Mouse (Mus musculus) lung, postnatal 4 days (tissue): Measurements from ENCODE around the gene Adi1.
A peak's percentile ranks its signal among the peaks of the same experiment; 100 is the strongest.

Experiments used
- DNase-seq, 2 experiments: peaks; one replicate each; pipeline ENCODE4 v3.0.0; 2021

The Adi1 gene

GRCm38 (mm10) chr12:28675121-28675924, at the start of gene Adi1:
Adi1 (plus strand) TSS chr12:28675231.
- DNase-seq = peak; percentile 86 to 92

DNA sequence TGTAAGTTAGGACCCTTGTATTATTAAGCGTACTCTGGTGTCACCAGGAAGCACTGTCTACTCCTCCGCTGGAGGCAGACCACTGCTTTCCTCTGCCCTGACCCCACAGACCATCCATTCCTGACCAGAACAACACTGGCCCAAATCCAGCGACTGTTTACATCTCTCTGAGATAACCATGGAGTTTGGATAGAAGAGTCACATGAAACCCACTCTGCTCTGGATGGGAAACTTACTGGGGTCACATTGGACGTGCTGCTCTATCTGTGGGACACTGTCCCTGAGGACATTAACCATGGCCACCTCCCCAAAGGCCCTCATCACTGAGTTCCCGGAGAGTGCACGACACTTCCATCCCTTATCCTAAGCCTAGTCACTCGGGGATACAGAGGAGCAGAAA, 49.6 kb upstream of the Adi1 start:
- DNase-seq = no peak

DNA sequence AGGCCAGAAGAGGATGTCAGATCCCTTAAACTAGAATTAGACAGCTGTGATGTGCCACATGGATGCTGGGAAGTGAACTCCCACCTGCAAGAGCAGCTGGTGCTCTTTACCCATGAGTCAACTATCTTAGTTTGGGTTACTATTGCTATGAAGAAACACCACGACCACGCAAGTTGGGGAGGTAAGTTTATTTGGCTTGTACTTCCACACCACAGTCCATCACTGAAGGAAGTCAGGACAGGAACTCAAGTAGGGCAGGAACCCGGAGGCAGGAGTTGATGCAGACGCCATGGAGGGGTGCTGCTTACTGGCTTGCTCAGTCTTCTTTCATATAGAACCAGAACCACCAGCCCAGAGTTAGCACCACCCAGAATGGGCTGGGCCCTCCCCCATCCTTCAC, 47.9 kb upstream of the Adi1 start:
- no peak for DNase-seq

GRCm38 (mm10) chr12:28628436-28628835, 46.6 kb upstream of the Adi1 start:
- DNase-seq = no peak

DNA sequence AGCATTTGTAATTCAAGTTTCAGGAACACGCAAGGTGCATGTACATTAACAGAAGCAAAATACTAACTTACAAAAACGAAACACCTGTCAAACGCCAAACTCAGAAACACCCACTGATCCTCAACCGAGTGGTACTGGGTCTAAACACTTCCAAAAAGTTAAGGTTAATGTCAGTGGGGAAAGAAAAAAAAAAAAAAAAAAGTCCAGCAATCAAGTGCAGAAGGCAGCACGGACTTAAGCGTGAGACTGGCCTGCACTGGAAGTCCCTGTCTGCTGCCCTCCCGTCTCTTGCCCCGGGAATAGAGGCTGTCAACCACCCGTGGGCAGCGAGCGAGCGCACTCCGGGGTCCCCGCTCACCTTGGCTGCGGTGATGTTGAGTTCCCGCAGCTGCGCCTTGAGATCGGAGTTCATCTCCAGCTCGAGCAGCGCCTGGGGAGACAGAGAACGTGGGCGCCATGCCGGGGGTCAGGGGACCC, 39.9 kb upstream of the Adi1 start:
- no peak for DNase-seq

DNA sequence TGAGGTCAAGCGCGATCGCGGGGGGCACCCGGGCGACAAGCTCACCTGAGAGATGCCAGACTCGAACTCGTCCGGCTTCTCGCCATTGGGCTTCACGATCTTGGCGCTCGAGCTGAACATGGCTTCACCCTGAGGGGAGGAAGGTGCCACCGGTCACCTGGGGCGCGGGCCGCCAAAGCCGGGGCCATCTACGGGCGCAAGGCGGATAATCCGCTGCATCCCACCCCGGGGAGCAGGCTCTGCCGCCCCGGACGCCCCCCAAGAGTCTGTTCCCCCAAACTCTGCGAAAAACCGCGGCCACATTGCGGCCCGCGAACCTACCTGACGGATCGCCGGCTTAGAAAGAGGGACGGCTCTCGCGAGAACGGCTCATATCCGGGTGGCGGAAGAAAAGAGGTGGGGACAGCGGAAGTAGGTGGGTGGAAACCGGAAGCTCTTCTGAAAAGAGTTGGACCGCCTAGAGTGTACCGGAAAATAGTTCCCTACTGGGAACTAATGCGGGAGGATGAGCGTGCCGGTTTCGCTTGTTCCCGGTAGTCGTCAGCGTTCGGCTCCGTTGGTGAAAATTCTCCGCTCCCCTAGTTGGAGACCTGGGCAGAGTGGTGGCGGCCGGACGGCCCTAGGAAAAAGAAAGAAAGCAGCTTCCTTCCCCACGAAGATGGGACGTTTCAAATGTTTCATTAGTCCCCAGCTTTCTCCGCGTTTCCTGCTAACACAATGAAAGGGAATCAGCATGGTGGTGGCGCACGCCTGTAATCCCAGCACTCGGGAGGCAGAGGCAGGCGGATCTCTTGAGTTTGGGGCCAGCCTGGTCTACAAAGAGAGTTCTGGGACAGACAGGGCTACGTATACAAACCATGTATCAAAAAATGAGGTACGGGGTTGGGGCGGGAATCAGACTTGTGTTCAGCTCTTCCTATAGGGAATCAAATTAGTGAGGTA, 39.2 kb upstream of the Adi1 start, which contains the start of gene Rps7:
Rps7 (minus strand) TSS at position 419 of the 942 bp plus-strand sequence.
- peak; percentile 94 to 95 for DNase-seq

- no peak for DNase-seq
Observed at GRCm38 (mm10) chr12:28636543-28636942, 38.5 kb upstream of the Adi1 start.

GRCm38 (mm10) chr12:28638778-28639177, 36.3 kb upstream of the Adi1 start:
- DNase-seq = no peak

DNA sequence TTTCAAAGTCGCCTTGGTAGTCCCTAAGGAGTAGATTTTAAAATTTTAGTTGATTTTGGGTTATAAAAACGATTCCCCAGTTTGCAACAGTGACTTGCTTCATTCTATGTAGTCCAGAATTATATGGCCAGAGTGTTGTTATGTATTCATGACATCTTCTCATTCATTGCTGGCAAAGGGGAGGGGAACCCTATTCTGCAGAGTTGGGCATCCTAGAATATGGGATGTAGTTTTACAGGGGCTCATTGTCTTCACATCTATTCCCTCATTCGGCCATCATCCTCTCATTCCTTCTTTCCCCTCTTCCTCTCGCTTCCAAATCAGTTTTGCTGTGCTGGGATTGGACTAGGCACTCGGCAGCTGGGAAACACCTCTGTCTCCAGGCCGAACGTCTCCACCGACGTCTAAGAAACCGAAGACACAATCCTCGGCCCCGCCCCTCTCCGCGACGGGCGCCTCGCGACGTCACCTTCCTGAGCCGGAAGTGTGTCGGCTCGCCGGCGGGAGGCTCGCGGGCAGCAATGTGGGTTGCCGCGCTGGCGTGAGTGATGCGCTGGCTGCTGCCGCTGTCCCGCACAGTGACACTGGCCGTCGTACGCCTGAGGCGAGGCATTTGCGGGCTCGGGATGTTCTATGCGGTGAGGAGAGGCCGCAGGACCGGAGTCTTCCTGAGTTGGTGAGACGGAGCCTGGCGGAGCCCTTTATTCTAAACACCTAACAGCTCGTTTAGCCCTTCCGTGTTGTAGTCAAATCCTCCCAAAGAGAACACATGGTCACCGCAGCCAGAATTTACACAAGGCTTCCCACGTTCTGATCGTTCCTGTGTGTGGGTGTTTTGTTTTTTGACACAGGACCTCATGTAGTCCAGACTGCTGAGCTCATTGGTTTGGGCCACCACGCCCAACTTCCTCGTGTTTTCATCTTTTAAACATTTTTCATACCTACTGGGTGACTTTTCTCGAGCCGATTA, 25.6 kb upstream of the Adi1 start, which contains the start of gene Rnaseh1:
Rnaseh1 (plus strand) TSS at position 462 of the 970 bp plus-strand sequence.
- DNase-seq = peak; percentile 92

DNA sequence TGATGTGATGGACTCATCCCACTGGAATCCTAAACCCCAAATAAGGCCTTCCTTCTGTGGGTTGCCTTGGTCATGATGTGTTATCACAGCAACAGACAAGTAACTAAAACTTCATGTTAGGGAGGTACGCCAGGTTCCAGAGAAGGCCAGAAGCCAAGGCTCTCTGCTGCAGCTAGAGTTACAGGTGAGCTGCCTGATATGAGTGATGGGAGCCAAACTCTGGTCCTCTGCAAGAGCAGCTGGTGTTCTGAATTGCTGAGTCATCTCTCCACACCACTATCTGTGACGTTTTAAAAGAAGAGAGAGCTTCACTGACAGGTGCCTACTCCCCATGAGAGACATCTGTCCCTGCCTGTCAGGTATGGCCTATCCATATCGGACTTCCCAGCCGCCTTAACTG, 12.4 kb upstream of the Adi1 start:
- no peak for DNase-seq

- DNase-seq = no peak
Observed at GRCm38 (mm10) chr12:28666734-28667133, 8.3 kb upstream of the Adi1 start.

DNA sequence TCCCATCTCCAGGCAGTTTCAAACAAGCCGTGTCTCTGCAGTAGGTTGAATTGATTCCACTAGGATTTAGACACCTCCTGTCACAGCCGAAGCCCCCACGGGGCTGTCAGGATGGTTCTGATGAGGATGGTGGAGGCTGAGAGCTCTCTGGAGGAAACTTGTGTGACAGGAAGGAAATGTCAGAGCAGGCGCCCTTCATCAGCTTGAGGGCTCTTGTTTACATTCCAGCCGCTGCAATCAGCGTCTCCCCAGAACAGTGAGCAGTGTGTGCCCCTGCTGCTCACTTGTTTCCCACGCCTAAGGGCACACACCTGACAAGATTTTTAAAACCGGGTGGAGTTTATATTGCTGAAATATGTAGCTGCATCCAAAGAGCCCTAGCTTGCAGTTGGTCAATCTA, 7.7 kb upstream of the Adi1 start:
- peak; percentile 19 to 52 for DNase-seq

- no peak for DNase-seq
Observed at GRCm38 (mm10) chr12:28674038-28674720, 852 bp upstream of the Adi1 start.

DNA sequence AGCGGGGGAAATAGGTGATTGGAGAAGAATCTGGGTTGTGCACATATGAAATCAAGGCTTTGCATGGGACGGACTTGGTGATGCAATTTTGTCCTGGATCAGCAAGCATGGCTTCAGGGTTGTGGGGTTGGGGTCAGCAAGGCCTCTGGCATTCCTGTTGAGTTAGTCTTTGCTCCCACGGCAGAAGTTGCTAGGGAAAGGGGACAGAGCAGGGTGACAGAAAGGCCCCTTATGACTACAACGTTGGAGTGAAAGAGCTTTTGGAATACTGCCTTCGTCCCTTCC, 836 bp downstream of the Adi1 start:
- DNase-seq = no peak

DNA sequence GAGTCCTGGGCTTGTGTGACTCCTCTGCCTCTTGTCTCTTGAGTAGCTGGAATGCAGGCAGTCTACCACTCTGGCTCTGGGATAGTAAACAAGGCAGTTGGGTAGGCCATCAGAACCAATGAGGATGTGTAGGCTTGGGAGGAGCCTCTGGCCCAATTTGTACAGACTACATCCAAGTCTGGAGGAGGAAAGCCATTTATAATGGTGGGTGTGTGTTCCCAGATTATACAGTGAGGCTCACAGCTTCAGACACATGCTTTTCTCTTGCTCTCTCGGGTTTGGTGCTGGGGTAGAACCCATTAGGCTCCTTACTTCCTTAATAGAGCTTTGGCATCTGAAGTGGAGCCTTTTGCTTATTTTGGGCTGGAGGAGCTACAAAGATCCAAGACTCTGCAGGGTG, 9.6 kb downstream of the Adi1 start:
- DNase-seq = no peak

GRCm38 (mm10) chr12:28685771-28686170, 10.7 kb downstream of the Adi1 start:
- DNase-seq = no peak

- DNase-seq = no peak
Observed at GRCm38 (mm10) chr12:28686199-28686879, 11.3 kb downstream of the Adi1 start.

DNA sequence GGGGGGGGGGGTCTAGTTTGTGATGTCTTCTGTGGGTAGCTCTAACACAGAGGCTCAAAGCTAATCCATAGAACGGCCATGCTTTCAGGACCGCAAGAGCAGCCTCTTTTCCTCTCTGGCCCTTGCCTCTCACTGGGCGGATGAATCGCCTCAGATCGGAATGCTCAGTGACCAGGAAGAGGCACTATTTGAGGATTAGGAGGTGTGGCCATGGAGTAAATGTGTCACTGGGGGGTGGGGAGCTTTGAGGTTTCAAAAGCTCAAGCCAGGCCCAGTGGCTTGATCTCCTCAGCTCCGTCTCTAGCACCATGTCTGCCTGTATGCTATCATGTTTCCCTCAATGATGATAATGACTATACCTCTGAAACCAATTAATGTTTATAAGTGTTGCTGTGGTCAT, 14.0 kb downstream of the Adi1 start:
- DNase-seq = no peak

DNA sequence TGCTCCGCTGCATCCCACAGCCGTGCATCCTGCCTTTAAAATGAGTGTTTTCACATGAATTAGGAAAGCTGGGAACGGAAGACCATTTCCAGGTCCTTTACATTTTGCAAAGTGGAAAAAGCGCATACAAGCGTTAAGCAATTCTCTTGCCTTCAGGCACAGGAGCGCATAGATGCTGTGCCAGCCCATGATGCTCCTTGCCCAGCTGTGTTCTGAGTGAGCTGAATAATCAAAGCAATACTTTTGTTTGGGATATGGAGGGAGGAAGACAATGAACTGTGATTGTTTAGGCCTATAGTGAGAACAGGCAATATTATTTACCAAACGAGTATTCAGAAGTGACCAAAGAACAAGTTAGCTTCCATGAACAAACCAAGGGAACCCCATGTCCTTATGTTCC, 15.7 kb downstream of the Adi1 start:
- DNase-seq = no peak

DNA sequence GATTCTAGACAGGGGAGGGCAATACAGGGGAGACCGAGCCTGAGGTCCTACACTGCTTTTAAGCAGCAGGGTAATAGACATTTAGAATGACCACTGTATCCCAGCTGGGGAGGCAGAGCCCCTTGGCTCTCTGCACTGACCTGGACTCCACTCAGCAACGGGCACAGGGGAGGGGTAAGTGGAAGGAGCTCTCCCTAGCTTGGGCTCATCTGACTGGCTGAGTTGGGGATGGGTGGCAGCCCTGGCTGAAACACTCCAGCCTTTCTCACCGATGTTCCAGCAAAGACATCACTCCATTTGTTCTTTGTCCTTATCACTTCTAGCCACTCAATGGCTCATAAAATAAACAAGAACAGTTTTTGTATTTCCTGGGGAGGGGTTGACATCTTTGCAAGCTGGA, 18.7 kb downstream of the Adi1 start:
- DNase-seq = no peak

GRCm38 (mm10) chr12:28694231-28694630, 19.2 kb downstream of the Adi1 start:
- peak; percentile 15 to 48 for DNase-seq
